Mouse (Mus musculus) T-cell, adult 2 months (primary cell): ENCODE data around the gene Ndufa9.

Source experiments
- DNase-seq: peaks from one replicate; pipeline ENCODE4 v3.0.0; 2022; ENCODE audit warnings: low spot score

Ndufa9 gene

DNA sequence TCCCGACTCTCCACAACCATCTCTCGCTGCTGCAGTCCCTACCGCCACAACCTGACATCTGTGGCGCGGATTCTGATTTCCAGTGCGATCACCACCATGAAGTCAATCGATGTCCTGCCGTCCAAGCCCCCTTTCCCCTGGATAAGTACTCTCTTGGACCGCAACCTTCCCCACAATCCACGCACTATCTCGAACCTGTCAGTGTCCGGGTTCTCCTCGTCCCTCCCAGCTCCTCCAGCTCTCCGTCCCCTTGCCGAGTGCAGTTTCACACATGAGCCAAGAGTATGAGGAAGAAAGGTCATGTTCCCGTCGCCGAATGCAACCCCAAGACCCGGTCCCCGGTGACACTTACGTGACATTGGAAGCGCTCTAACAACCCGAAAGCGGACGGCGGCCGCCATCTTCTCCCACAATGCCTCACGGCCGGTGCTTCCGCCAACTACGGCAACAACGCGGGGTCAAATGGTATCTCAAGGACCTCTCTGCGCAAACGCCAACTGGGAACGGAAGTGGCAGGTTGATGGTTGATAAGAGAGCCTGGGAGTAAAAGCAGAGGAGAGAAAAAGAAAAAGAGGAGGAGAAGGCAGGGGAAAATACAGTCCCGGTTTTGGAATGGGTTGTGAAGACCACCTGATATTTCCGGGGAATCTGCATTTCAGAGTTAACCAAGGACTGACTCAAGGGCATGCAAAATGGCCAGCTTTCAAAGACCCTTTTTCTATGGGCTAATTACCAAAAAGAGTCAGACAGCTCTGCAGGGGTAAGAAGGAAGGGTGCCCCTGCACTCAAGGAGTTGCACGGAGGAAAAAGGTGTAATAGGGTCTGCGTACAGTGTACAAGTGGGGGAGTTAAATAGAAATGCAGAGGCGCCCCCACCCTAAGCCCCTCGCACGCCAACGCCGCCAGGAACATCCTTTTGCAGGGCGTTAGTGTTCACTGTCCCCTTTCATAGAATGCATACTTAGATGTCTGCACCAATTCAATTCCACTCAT is at the start of gene Ndufa9:
Gene Ndufa9 (minus strand): TSS at position 425 of the 993 bp plus-strand sequence.
- peak; percentile 92 for DNase-seq

DNA sequence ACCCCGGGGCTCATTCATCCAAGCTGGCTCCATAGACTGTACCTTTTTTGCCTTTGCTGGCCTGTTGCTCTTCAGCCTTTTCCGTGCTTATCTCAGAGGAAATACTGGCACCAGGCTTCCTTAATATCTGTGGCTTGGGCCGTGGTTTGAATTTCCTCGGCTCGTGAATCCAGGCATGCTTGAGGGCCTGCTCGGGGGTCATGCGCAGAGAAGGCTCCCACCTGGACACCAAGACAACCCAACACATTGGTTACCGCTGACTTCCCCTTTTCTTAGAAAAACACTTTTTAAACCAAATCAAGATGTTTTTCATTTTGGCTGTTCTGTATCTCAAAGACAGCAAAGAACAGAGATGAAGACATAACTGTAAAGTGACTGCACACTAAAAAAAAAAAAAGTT is 28.2 kb upstream of the Ndufa9 start:
- no peak for DNase-seq

DNA sequence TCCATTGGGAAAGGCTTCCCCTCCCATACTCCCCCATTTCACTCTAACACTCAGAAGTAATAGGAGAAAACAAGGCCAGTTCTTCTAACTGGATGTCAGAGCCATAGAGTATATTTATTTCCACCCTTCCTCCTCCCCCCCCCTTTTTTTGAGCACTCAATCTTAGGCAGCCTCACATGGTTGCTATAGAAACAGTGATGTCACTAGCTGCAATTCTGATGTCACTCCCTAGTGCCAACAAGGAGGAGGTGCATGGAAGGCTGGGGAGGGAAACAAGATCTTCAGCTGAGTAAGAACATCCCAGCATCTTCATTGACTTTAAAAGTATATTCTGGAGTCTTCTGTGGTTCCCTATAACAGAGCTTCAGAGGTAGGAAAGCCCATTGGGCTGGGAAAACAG is 3.9 kb upstream of the Ndufa9 start, which contains the start of gene Akap3:
Gene Akap3 (plus strand): TSS at position 218 of the 400 bp plus-strand sequence.
- peak; percentile 17 for DNase-seq

DNA sequence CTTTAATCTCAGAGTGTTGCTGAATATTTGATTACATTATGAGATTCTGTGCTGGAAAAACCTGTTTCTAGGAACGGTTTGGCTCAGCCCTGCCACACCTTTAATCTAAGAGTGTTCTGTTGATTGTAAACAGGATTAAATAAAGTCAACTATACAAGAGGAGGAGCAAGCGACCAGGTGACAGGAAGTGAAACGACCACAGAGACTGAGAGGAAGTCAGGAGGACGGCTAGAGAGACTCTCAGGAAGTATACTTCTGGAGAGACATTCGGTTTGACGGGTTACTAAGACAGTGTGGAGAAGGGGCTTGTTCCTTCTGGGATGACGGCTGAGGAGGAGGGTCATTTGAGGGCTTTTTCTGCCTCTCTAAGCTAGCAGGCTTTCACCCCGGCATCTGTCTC is 12.3 kb downstream of the Ndufa9 start:
- no peak for DNase-seq

DNA sequence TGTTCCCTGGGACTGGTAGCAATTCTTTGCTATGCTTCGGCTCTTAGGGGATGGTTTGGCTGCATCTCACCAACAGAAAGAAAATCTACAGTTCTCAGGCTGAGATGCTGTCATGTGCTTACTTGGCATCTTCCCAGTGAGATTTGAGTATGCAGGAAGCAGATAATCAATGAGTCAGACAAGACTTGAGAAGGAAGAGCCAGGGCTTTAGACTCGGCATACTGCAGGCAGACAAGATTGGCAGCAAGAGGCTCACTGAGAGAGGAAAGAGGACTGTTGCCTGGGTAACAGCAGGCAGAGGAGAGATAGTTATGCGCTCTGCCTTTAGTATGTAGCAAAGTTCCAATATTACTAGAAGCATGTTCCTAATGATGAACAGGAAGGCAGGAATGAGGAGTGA is 25.8 kb downstream of the Ndufa9 start:
- DNase-seq: no peak

DNA sequence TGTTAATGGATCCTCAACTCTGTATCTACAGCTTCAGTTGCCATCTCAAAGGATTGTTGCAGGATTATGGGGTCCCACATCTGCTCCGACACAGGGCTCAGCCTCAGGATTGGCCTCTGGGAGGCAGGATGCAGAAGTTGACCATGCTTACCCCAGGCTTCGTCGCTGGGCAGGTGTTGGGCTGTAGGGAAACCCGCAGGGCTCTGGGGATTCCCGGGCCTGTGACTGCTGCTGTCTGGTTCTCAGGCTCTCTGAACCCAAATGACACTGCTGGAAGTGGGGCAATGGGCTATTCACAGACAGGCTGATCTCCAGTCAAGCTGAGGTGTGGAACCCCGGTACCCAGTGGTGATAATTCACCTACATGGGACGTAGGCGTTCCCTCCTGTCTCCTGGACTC is 32.6 kb downstream of the Ndufa9 start:
- no peak for DNase-seq

DNA sequence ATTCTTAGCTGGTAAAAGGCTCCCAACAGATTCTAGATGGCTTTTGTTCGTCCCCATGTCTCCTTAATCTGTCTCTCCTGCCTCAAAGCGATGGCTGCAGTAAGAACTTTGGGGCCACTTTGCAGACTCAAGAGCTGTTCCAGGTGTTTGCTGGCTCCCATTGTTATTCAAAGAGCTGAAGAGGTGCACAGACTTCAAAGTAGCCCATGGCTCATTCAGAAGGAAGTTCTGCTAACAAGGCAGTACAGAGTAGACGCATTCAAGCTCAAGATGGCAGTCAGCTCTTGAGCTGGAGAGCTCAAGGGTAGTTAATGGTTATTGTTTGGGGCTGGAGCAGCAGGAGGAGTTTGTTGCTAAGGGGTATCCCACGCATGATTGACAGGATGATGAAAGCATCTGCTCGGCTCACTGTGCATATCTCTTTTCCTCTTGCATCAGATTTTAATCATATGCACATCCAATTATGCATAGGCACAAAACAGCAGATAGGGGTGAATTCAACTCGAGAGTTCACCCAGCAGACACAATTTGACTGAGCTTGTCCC is 33.7 kb downstream of the Ndufa9 start:
- no peak for DNase-seq

DNA sequence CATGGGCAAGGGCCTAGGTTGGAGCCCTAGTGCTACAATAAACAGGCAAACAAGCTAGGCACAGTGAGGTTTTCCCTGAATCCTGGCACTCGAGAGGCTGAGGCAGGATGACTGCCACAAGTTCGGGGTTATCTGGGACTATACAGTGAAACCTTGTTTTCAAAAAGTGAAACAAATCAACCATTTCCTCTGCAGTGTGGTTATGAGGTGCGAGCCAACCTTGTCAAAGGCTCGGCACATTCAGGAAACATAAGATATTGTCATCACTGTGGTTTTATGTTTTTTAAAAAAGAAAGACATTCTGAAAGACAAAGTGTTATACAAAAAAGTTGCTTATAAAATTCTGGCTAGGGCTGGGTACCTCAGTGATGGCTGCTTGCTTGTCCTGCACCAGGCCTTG is 37.5 kb downstream of the Ndufa9 start:
- DNase-seq: peak; percentile 70

DNA sequence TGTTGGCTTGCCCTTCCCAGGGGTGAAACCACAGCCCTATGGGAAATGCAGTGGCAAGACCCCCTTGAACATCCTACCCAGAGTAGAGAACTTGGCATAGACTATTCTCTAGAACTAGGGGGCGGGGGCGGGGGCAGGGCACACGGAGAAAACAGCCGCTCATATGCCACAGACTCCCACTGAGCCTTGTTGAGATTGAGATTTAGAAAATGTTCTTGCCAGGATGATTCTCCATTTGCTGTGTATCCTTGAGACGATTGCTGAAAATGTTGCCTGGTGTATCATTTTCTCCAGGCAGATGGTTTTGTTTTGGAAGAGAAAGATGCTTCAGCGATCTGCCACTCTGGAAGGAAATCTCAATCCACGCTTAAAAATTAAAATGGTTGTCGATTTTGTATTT is 40.4 kb downstream of the Ndufa9 start:
- no peak for DNase-seq

DNA sequence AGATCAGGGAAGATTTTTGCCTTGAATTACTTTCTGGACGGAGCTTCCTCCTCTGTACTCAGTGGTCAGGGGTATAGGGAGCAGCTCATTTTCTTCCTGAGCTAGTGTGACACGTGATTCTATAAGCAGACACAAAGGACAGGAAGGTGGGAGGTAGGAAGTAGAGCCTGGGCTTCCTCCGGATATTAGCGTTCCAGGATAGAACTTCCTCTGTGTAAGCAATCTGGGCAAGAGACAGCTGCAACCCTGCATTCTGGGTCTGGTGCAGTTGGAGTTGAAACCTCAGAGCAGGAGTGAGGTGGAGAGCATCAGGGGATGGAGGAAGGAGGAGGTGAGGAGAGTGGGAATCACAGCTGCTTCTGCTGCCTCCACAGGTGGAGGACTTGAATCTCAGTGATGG is 40.8 kb downstream of the Ndufa9 start:
- peak; percentile 16 for DNase-seq

DNA sequence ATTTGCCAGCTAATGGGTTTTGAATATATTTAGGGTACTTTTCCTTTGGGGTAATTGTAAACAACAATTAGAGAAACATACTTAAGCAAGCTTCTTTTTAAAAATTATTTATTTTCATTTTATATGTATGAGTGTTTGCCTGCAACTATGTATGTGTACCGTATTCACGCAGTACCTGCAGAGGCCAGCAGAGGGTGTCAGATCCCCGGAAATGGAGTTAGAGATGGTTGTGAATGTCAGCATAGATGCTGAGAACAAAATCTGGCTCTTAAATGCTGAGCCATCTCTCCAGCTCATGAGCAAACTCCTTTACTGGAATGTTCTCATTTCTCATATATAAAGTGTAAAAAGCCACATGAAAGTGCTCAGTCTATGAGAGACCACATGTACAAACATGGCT is 42.2 kb downstream of the Ndufa9 start:
- peak; percentile 55 for DNase-seq

DNA sequence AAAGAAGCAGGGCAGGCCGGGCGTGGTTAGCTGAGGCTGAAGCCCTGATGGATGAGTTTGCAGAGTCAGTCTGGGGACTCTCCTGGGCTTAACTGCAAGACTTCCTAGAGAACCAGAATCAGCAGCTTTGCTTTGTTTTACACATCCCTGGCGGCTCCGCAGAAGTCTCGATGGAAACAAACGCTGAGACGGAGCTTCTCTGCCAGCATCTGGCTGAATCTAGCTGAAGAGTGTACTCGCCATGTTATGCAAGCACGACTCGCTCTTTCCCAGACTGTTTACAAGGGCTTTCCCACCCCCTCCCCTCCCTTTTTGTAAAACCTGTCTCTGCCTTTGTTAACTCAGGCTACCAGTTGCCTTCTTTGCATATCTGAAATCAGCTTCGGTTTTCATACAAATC is 46.0 kb downstream of the Ndufa9 start:
- DNase-seq: no peak

DNA sequence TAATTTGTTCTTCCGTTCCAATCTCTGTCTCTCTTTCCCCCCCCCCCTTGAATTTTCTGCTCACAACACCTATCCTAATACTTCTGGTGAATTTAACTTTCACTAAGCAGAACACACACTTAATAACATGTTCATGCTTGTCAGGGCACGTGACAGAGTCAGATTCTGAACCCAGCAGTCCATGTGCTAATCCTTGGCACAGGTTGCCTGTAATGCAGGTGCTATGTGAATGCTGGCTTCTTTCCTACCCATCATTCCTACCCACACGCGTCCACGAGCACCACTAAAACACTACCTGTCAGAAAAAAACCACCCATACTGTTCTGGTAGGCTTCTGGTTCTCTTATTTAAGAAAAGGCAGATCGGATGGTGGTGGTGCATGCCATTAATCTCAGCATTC is 54.2 kb downstream of the Ndufa9 start:
- DNase-seq: no peak

DNA sequence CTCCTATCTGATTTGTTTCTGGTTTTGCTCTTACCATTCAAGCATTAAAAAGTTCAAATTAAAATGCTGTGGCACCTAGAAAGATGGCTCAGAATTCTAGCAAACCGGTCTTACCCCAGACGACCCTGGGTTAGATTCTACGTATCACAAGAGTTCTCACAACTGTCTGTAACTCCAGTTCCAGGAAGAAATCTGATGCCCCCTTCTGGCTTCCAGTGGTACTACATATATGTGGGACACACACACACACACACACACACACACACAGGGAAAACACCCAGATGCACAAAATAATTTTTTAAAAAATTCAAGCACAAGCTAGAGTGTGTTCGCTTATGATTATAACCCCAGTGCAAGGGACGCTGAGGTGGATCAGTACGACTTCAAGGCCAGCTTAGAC is 55.2 kb downstream of the Ndufa9 start:
- no peak for DNase-seq

DNA sequence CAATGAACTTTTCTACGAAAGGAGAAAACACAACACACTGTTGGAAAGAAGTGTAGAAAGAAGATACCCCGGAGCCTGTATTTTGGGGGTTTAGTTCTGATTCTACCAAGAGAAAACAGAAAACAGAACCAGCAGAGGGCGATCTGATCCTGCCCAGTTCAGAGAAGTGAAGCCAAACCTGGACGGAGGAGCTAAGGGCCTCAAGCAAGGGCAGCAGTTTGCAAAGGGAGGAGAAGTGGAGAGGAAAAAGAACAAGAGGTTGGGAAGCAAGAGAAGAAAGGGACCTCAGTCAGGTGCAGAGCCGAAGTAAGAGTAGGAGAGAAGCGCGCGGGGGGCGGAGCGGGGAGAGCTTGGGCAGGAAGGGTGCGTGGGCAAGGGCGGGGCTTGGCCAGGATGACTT is 57.0 kb downstream of the Ndufa9 start:
- DNase-seq: peak; percentile 52

DNA sequence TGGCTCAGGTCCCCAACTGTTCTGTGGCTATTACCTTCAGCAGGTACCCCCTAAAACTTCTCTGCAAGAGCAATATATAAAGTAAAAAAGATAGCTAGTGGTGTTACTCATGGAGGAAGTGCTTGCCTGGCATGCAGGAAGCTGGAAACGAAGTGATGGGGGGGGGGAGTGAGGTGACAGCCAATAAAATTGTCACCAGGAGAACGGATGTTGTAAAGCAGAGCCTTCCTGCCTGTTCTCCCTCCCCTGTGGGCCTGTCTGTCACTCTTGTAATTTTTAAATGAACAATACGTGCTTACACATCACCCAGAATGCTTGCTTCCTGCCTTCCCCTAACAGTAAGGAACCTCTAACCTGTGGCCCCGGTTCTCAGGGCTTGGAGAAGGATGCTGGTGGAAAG is 57.4 kb downstream of the Ndufa9 start:
- peak; percentile 18 for DNase-seq

DNA sequence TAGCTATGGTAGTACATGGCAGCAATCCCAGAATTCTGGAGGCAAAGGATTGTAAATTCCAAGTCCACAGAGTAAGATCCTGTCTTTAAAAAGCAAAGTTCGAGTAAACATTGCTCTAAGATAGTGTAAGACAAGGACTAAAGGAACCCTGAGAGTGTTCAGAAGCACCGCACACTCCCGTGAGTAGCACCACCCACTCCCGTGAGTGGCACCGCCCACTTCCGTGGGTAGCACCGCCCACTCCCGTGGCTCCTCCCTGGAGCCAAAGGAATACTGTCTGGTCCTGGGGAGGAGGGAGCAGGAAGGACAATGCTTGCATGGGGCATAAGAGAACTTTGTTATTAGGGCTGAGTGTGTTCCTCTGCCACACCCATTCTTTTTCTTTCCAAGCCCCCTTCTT is 60.1 kb downstream of the Ndufa9 start:
- no peak for DNase-seq

DNA sequence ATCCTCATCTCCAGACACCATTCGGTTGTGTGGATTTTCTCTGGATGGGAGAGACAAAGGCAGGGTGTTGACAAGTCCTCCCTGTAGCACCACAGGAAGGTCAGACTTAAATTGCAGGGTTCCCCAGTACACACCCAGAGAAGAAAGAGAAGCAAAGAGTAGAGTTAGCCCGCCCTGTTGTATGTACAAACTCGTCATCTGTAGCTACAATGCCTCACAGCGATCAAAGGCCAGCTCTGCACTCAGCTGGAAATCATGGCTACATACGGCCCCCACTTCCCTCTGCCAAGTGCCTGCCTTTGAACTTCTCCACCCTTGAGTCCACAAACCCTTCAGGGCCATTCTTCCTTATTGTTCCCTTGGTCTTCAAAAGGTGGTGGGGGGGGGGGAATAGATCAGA is 64.7 kb downstream of the Ndufa9 start:
- DNase-seq: no peak

DNA sequence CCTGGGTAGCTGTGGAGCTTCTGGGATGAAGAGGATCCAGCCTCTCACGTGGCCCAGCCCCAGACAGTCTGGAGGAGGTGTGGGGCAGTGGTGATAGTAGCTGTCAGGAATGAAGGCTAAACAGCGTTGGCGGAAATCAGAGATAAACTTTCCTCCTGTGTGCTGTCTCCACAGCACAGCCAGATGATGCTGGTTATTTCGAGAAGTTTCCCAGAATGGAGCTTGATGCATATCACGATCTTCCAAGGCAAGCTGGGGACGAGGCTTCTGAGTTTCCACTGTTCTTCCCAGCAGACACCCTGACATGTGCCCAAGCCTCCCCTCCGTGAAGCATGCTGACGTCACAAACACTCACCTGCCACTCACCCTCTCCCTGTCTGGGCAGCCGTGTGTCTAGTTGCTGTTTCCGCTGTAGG is 65.3 kb downstream of the Ndufa9 start:
- DNase-seq: no peak

DNA sequence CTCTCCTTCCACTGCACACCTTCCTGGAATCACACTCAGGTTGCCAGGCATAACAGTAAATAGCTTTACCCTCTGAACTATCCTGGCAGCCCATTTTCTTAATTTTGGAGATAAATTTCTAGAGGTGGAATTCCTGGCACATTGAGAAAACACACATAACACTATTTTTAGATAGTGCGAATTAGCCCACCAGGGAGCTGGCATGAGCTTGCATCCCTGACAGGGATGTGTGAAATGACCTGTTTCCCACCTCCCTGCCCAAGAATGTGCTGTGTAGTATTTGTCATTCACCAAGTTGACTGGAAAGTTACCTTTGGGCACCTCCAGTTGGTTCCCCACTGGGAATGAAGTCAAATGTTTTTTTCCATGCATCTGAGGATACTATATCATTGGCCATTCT is 65.9 kb downstream of the Ndufa9 start:
- no peak for DNase-seq

DNA sequence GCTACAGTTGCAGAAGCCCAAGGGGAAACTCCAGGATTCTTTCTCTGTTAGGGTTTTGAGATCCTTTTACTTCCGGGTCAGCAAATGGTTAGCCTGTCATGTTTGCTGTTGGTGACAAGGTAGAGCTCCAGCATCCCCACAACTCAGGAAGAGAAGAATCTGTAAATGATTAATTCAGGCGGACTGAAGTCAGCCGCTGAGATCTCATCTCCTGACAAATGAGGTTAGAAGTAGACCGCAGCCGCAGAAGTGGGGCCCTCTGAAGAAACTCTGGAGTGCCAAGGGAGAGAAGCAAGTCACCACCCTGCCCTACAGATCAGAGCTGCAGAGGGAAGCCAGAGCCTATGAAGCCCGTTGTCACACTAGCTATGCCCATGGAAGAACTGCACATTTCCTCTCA is 71.0 kb downstream of the Ndufa9 start:
- no peak for DNase-seq

DNA sequence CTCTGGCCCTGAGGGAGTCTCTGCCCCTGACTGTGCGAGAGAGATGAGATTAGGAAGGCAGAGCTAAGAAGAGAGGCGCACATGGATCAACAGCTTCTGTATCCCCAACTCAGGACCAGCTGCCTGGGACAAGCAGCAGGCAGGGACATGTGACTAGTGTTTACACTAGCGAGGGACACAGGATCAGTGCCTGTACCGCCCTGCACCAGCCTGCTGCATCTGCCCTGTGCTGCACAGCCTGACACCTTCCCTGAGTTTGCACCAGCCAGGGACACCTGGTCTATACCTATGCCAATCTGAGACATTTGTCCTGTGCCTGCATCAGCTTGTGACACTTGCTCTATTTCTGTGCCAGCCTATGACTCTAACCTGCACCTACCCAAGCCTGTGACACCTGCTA is 75.1 kb downstream of the Ndufa9 start:
- no peak for DNase-seq

DNA sequence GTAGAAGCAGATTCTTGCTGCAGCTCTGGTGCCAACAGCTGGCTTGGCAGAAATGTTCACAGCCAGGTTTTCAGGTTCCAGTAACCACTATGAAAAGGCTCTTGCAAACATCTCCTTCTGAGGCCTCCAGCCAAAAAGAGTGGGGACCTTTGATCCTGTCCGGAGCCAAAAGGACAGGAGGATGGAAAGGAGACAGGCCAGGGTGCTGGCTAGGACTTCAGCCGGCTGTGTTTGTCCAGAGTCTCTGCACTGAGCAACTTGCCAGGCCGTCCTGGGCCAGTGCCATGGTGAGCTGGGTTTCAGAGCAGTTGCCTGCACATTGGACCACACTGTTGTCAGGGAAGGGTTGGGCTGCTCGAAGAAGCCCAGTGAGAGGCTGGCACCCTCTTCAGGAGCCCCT is 76.6 kb downstream of the Ndufa9 start:
- no peak for DNase-seq
